Mouse (Mus musculus) midbrain, embryonic 16.5 days (tissue): ENCODE results near the gene Ubap1. TPM values are rescaled to one million over a fixed set of nuclear protein-coding genes. Genes with fewer than 3 reads are reported as not detected.
A peak's percentile ranks its signal among the peaks of the same experiment; 100 is the strongest.

Experiments
- ATAC-seq: fragments of 200-750 bp; cut with Nextera tagmentation; 2 replicates; pipeline ENCODE4 v1.8.0; 2017; ENCODE audit warnings: moderate TSS enrichment
- H3K27ac ChIP-seq: fragments of 300-500 bp; sonication (generic); 2 replicates; pipeline ENCODE4 v1.5.1; 2014; ENCODE audit warnings: mild to moderate bottlenecking, low read length, mixed read lengths
- H3K27me3 ChIP-seq: fragments of 300-500 bp; sonication (generic); 2 replicates; pipeline ENCODE4 v1.6.1; 2014; ENCODE audit warnings: low read depth, low read length, mixed read lengths; ENCODE audit not compliant: control insufficient read depth, insufficient read depth
- H3K36me3 ChIP-seq: fragments of 300-500 bp; sonication (generic); 2 replicates; pipeline ENCODE4 v1.6.1; 2014; ENCODE audit warnings: mild to moderate bottlenecking, low read length, moderate library complexity, mixed read lengths; ENCODE audit not compliant: control insufficient read depth, insufficient read depth
- H3K4me1 ChIP-seq: fragments of 300-500 bp; sonication (generic); 2 replicates; pipeline ENCODE4 v1.6.1; 2014; ENCODE audit warnings: mild to moderate bottlenecking, low read length, mixed read lengths; ENCODE audit not compliant: control insufficient read depth, insufficient read depth
- H3K4me2 ChIP-seq: fragments of 300-500 bp; sonication (generic); 2 replicates; pipeline ENCODE4 v1.6.1; 2014; ENCODE audit warnings: mild to moderate bottlenecking, low read length, mixed read lengths
- H3K4me3 ChIP-seq: fragments of 300-500 bp; sonication (generic); 2 replicates; pipeline ENCODE4 v1.5.1; 2014; ENCODE audit warnings: low read depth, mild to moderate bottlenecking, low read length, moderate library complexity, mixed read lengths
- H3K9ac ChIP-seq: fragments of 300-500 bp; sonication (generic); 2 replicates; pipeline ENCODE4 v1.6.1; 2014; ENCODE audit warnings: low read depth, low read length, mixed read lengths
- H3K9me3 ChIP-seq: fragments of 300-500 bp; sonication (generic); replicated peaks from 2 replicates; pipeline ENCODE4 v1.6.1; 2014; ENCODE audit warnings: mild to moderate bottlenecking, low read length, mixed read lengths; ENCODE audit not compliant: control insufficient read depth, poor library complexity, severe bottlenecking
- WGBS: fragments of 180-500 bp; shearing (Covaris S2); extraction: QIAGEN DNeasy Blood & Tissue Kit; methylation state at CpG from one replicate; pipeline ENCODE4 v1.1.7; 2014; 5-methylcytosine and 5-hydroxymethylcytosine counted together
- polyA plus RNA-seq: library from polyadenylated mRNA; unstranded; fragments of >200 nt; fragmentation: Nextera tagmentation; extraction: Ambion mirVana; gene quantifications from 2 replicates; pipeline ENCODE4 v1.2.1, GENCODE M21; 2015

Gene Ubap1
- polyA plus RNA-seq, 1 experiment from 2014 or later, result 64.4 TPM

GRCm38 (mm10) chr4:41369702-41370437 is 21.1 kb downstream of the Ubap1 start:
- no peak for ATAC-seq
- no peak overlapping the region for H3K4me3 ChIP-seq
- H3K4me1 ChIP-seq, result no peaks in the 10 kb centered on the region
- no peaks in the 10 kb centered on the region for H3K27me3 ChIP-seq
- WGBS, result 93% methylated on average over 9 of the region's 9 CpGs
- H3K27ac ChIP-seq, result no peak overlapping the region
- H3K9ac ChIP-seq, result no peak overlapping the region
- no peaks in the 10 kb centered on the region for H3K9me3 ChIP-seq
- no peak overlapping the region for H3K4me2 ChIP-seq
- H3K36me3 ChIP-seq, result peaks cover 12% of the 10 kb centered on the region

- H3K4me3 ChIP-seq, result no peak overlapping the region
- ATAC-seq, result no peak
- no peak overlapping the region for H3K27ac ChIP-seq
- peaks cover 27% of the 10 kb centered on the region for H3K36me3 ChIP-seq
- H3K4me1 ChIP-seq, result no peaks in the 10 kb centered on the region
- H3K4me2 ChIP-seq, result no peak overlapping the region
- H3K27me3 ChIP-seq, result no peaks in the 10 kb centered on the region
- no peaks in the 10 kb centered on the region for H3K9me3 ChIP-seq
- no peak overlapping the region for H3K9ac ChIP-seq
Measured at GRCm38 (mm10) chr4:41377567-41377966, 28.8 kb downstream of the Ubap1 start.

GRCm38 (mm10) chr4:41381213-41381950 is 32.6 kb downstream of the Ubap1 start:
- Histone ChIP-seq H3K27ac (no peak overlapping the region), H3K9ac (no peak overlapping the region), H3K9me3 (no peaks in the 10 kb centered on the region), H3K4me1 (no peaks in the 10 kb centered on the region), H3K4me3 (no peak overlapping the region), H3K27me3 (no peaks in the 10 kb centered on the region), H3K36me3 (peaks cover 24% of the 10 kb centered on the region), H3K4me2 (no peak overlapping the region)
- ATAC-seq, result no peak
- 93% methylated on average over 5 of the region's 5 CpGs for WGBS

GRCm38 (mm10) chr4:41386412-41386975 is 37.7 kb downstream of the Ubap1 start:
- Histone ChIP-seq H3K4me1 (no peaks in the 10 kb centered on the region), H3K9ac (0 out of 2 replicates have a peak overlapping the region, but pooled peaks have one; percentile 10), H3K9me3 (no peaks in the 10 kb centered on the region), H3K36me3 (peaks cover 16% of the 10 kb centered on the region), H3K27me3 (no peaks in the 10 kb centered on the region), H3K4me3 (no peak overlapping the region), H3K27ac (no peak overlapping the region), H3K4me2 (no peak overlapping the region)
- ATAC-seq, result no peak
- 82% methylated on average over 1 of the region's 1 CpGs for WGBS

GRCm38 (mm10) chr4:41387755-41388469 is 39.1 kb downstream of the Ubap1 start:
- H3K27me3 ChIP-seq, result no peaks in the 10 kb centered on the region
- 88% methylated on average over 7 of the region's 7 CpGs for WGBS

GRCm38 (mm10) chr4:41388616-41389015 is 39.8 kb downstream of the Ubap1 start:
- Histone ChIP-seq H3K36me3 (peaks cover 16% of the 10 kb centered on the region), H3K9ac (no peak overlapping the region), H3K27me3 (no peaks in the 10 kb centered on the region), H3K4me3 (no peak overlapping the region), H3K4me1 (no peaks in the 10 kb centered on the region), H3K9me3 (no peaks in the 10 kb centered on the region), H3K4me2 (no peak overlapping the region), H3K27ac (no peak overlapping the region)
- no peak for ATAC-seq
- WGBS, result 79% methylated on average over 5 of the region's 5 CpGs

More at GRCm38 (mm10) chr4:41387755-41388469, 39.1 kb downstream of the Ubap1 start:
- no peaks in the 10 kb centered on the region for H3K9me3 ChIP-seq
- no peaks in the 10 kb centered on the region for H3K4me1 ChIP-seq
- ATAC-seq, result no peak
- peaks cover 19% of the 10 kb centered on the region for H3K36me3 ChIP-seq
- H3K4me2 ChIP-seq, result no peak overlapping the region
- H3K4me3 ChIP-seq, result no peak overlapping the region
- no peak overlapping the region for H3K27ac ChIP-seq
- H3K9ac ChIP-seq, result no peak overlapping the region

- peaks cover 16% of the 10 kb centered on the region for H3K36me3 ChIP-seq
- no peak overlapping the region for H3K4me3 ChIP-seq
- H3K27me3 ChIP-seq, result no peaks in the 10 kb centered on the region
- no peaks in the 10 kb centered on the region for H3K9me3 ChIP-seq
- WGBS, result 91% methylated on average over 5 of the region's 5 CpGs
- no peak overlapping the region for H3K9ac ChIP-seq
- H3K4me1 ChIP-seq, result no peaks in the 10 kb centered on the region
- H3K4me2 ChIP-seq, result no peak overlapping the region
- H3K27ac ChIP-seq, result no peak overlapping the region
- no peak for ATAC-seq
Measured at GRCm38 (mm10) chr4:41389240-41389639, 40.4 kb downstream of the Ubap1 start.

- H3K27ac ChIP-seq, result no peak overlapping the region
- no peak overlapping the region for H3K4me2 ChIP-seq
- peaks cover 19% of the 10 kb centered on the region for H3K36me3 ChIP-seq
- no peaks in the 10 kb centered on the region for H3K27me3 ChIP-seq
- no peak overlapping the region for H3K9ac ChIP-seq
- 23% methylated on average over 3 of the region's 3 CpGs for WGBS
- H3K9me3 ChIP-seq, result no peaks in the 10 kb centered on the region
- H3K4me3 ChIP-seq, result no peak overlapping the region
- no peak for ATAC-seq
- H3K4me1 ChIP-seq, result no peaks in the 10 kb centered on the region
Measured at GRCm38 (mm10) chr4:41390122-41390521, 41.3 kb downstream of the Ubap1 start.
